Mouse (Mus musculus) liver, adult (tissue): Measurements from ENCODE around the gene Wipi1.

Experiments used
- GATA4 ChIP-seq: IDR thresholded peaks from 2 replicates; pipeline ENCODE4 v1.6.1; 2014; ENCODE audit warnings: mild to moderate bottlenecking, low read length; ENCODE audit not compliant: insufficient replicate concordance

Wipi1 gene

GRCm38 (mm10) chr11:109611303-109612149, at the start of gene Wipi1:
Gene Wipi1, minus strand, starts transcription at chr11:109611967.
- TF ChIP-seq GATA4: peak; percentile 40; the same call in 1 of the 2 replicates

- TF ChIP-seq GATA4: no peak
Observed at GRCm38 (mm10) chr11:109656232-109656631, 44.5 kb upstream of the Wipi1 start.

DNA sequence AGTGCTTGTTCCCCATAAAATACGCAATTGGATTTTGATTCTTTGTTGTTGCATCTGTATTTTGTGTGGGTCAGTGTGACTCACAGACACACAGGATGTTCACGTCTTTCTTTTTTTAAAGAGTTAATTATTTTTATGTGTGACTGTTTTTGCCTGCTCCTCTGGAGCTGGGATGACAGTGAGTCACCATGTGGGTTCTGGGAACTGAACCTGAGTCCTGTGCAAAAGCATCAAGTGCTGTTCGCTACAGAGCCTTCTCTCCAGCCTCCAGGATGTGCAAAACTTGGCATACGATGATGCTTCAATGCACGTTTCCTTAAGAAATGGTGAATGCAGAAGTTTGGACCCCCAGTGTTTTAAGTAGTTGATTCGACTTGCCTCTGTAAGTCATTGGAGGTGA, 42.8 kb upstream of the Wipi1 start:
- no peak for TF ChIP-seq GATA4

DNA sequence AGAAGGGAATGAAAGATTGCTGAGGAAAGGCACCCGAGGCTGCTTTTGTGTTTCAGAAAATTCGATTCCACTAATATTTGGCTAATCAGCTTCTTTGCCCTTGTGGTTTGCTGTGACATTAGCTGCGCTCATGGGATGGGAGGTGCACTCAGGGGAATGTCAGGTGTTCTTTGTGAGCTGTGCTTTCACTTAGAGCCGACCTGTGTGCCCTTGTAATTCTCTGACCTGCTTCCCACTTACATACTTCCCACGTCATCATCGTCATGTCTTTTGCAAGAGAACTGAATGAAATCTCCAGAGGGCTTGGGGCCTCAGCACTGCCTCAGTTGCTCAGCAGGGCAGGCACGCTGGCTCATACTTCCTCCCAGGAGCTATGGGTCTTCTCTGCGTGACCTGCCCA, 41.4 kb upstream of the Wipi1 start:
- TF ChIP-seq GATA4: no peak

- TF ChIP-seq GATA4: no peak
Observed at GRCm38 (mm10) chr11:109652505-109652904, 40.7 kb upstream of the Wipi1 start.

DNA sequence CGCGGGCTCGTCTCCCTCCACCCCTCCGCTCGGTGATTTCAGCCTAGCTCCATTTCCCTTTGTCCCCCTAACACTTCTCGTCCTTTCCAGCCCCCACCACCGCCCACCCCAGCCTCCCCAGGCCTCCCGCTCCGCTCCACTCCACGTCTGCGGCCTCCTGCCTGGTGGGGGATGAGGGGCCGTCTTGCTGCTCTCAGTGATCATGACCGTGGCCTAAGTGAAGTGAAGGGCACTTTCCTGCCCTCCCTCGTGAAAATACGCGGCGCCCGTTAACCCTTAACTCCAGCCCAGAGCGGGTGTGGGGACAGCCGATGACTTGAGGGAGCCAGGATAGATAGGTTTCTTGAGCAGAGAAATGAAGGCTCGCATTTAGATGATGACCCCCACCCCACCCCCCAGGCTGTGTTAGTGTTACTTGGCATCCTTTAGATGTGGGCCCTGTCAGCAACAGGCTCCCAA, 39.8 kb upstream of the Wipi1 start:
- no peak for TF ChIP-seq GATA4

GRCm38 (mm10) chr11:109650788-109651565, 39.2 kb upstream of the Wipi1 start:
- TF ChIP-seq GATA4: peak; percentile 77; the same call in 1 of the 2 replicates

- TF ChIP-seq GATA4: no peak
Observed at GRCm38 (mm10) chr11:109649975-109650701, 38.4 kb upstream of the Wipi1 start.

DNA sequence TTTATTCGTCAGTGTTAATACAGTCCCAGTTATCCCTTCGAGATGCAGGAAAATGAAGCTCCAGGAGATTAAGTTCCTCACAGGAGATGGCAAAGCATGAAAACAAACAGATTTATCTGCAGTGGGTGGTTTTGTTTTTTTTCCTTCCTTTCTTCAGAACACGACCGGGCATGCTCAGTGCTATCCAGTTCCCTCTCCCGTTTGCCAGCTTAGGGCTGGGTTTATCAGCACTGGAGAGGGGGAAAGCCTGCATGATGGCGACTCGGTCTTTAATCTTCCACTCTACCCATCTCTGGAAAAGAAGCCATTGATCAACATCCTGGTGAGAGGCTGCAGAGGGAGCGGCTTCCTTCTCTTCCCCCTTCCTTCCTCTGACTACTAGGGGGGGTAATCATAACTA, 37.4 kb upstream of the Wipi1 start, which contains the start of gene Prkar1a:
Gene Prkar1a, plus strand, starts transcription at position 200 of the 400 bp plus-strand sequence.
- TF ChIP-seq GATA4: no peak; the same call in 1 of the 2 replicates

DNA sequence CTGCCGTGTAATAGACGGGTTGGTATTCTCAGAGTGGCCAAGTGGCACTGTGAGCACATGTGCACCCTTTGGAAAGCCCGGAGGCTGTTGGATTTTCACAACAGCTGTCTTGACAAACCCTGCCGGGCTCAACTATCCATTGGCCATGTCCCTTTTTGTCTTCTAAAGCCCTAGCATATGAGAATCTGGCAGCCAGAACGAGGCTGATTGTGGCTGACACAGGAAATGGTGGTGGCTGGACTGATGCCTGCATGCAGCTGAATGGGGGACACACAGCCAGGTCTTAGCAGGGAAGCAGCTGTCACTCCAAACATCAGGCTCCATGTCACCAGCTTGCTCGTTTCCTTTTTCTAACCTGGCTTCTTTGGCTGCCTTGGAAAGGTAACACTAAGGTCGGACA, 36.7 kb upstream of the Wipi1 start:
- TF ChIP-seq GATA4: no peak

DNA sequence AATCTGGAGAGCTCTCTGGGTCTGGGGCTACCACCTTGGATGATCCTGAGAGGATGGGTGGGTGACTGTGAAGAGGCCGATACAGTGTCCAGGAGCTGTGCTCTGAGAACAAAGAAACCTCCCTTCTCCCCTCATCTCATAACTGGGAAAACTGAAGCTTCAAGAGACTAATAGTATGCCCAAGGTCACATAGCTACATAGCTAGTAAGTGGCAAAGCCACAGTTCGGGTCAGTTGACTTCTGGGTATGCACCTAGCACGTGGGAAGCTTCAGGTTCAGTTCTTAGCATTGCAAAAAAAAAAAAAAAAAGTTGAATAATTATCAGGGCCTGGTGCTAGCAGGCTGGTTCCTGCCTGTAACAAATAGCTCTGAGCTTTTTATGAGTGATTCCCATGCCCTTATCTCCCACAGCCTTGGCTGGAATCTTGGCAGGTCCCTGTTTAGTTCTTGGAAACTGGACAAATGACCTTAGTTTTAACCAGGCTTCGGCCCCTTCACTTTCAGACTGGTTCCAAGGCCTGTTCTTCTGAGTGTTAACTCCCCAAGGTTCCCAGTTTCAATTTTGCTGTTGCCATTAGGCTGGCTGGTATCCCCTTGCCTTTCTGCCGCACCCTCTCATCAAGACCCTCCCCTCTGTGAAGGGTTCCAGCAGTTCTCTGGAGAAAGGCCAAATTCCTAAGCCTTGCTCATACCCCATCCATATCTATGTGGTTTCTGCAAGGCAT, 29.9 kb upstream of the Wipi1 start:
- TF ChIP-seq GATA4: peak; percentile 92

- TF ChIP-seq GATA4: no peak
Observed at GRCm38 (mm10) chr11:109635871-109636395, 24.2 kb upstream of the Wipi1 start.

GRCm38 (mm10) chr11:109634928-109635327, 23.2 kb upstream of the Wipi1 start:
- no peak for TF ChIP-seq GATA4

- no peak for TF ChIP-seq GATA4
Observed at GRCm38 (mm10) chr11:109629021-109629521, 17.3 kb upstream of the Wipi1 start.
